Mouse (Mus musculus): ENCODE measurements around the gene Arid1b.

The Arid1b gene

DNA sequence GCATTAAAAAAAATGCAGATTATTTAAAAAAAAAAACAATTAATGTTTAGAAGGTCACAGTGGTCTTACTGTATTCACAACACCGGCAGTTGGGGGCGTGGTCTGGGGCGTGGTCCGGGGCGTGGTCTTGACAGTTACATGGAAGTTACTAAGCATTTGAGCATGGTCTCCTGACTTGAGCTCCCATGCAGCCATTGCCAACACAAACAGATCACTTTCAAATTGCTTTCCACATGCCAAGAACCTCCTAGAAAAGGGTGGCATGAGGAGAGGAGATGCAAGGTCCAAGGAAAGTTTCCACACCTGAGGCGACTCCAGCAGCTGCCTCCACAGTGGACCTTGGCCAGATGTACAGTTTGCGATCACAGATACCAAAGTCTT, 383.8 kb downstream of the Arid1b start:
- DNase-seq (ENCODE audit: low spot score in 2 of 2) = peak; percentile 16 to 72

DNA sequence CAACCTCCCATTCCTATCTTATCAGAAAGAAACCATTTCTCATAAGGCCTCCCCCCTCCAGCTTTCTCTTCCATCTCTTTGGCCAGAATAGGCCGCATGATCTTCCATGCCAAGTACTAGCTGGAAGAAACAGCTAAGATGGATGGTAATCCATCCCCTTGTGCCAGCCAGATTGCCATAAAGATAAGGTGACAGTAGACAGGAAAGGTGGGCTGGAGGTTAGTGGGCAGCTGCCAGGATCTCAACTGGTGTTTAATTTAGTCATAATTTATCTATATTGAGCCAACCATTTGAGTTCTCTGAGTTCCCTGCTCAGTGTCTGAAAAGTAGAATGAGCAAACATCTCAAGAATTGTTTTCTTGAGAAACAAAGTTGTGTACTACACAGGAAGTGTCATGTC, 391.6 kb downstream of the Arid1b start:
- DNase-seq (ENCODE audit: low spot score in 2 of 2) = no peak

DNA sequence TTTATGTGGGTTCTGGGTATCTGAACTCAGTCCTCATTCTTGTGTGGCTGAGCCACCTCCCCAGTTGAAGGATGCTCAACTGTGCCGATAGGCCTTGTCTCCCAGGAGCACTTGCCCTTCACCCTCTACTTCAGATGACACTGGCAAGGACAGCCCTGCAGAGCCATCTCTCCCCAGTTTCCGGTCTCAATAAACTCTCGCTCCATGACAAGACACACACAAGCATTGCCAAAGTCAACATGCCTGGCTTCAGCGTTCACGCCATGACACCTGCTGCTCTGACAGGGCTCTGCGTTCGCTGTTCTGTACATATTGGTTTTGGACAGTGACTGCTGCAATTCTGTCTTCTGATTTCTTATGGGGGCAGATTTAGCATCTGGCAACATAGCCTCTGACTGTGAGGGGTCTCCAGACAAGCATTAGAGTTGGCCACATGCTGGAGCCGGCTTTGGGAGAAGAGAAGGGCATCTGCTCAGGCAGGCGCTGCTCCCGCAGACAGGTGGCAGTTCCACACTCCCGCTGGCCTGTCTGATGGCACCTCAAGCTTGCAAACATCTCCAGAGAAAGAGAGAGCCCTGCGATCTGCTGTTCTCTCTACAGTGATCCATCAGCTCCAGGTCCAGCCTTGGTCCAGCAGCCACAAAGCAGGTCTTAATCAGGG, 392.9 kb downstream of the Arid1b start:
- DNase-seq (ENCODE audit: low spot score in 2 of 2) = no peak

DNA sequence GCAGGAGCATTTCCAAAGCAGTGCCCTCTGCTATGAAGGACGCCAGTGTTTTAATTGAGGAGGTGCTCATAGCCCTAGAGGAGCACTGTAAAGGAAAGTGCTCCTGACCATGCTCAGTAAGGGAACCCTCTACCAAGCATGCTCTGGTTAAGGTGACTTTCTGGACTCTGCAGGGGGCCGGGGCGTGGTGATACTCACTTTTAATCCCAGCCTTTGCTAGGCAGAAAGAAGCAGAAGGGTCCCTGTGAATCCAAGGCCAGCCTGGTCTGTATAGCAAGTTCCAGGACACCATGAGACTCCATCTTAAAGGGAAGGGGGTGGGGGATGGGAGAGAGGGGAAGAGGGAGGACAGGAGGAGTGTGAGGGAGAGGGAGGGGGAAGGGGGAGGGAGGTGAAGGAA, 394.2 kb downstream of the Arid1b start:
- no peak for DNase-seq (ENCODE audit: low spot score in 2 of 2)

- no peak for DNase-seq (ENCODE audit: low spot score in 2 of 2)
These were observed 396.6 kb downstream of the Arid1b start for GRCm38 (mm10) chr17:5390682-5391081.

DNA sequence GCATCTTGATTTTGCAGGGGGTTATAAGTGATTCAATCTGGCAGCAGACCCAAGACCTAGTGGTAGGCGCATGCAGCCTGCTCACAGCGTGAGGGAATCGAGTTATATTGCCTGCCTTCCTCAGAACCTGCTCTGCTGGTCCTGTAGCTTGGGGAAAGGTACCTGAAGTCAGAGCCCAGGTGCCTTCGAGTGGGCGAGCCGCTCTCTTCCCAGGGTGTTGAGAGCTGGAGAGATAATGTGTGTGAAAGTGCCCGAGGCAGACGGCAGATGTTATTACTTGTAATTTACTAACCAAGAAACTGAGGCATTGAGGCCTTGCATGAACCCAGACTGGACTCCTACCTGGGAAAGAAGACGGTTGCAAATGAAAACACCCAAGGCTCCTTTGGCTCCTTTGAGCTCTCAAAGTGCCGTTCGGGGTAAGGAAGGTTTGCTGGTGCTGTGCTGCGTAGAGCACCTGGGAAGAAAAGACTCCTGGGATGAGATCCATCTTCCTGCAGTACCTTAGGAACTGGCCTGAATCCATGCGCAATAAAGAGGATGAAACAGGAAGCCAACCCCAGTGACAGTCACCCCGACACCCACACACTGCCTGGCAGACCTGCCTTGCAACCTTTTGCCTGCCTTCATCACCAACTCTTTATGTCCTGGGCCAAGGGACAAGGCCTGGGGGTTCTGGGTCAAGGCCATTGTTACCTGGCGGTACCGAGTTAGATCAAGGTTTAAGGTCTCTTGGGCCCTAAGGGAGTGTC, 401.5 kb downstream of the Arid1b start:
- DNase-seq (ENCODE audit: low spot score in 2 of 2) = no peak

GRCm38 (mm10) chr17:5396213-5396612, 402.1 kb downstream of the Arid1b start:
- DNase-seq (ENCODE audit: low spot score in 2 of 2) = no peak

Measured in spleen, postnatal 10 days (tissue).